Mouse (Mus musculus): ENCODE results near the gene Atp13a3. TPM values are rescaled to one million over a fixed set of nuclear protein-coding genes. Genes with fewer than 3 reads are reported as not detected.

Atp13a3 gene
- polyA plus RNA-seq, 1 experiment, result 13.4 TPM

- peak in 1 of 2 experiments; percentile 7 for DNase-seq (ENCODE audit: low read depth in 1 of 2, low spot score in 2 of 2)
- 26% methylated on average over 6 of the region's 6 CpGs for WGBS
- no peak overlapping the region for H3K4me3 ChIP-seq (ENCODE audit: extremely low read depth, insufficient read depth, insufficient read length)
- no peaks in the 10 kb centered on the region for H3K27me3 ChIP-seq (ENCODE audit: control insufficient read depth, insufficient read depth, low read length)
- TF ChIP-seq POLR2A (IDR thresholded peaks at IDR 0.05; ENCODE audit: low read depth, low read length) (no peak), CTCF (IDR thresholded peaks at IDR 0.05; ENCODE audit: extremely low read depth, insufficient read depth, insufficient read length, insufficient replicate concordance) (no peak)
- H3K27ac ChIP-seq (ENCODE audit: insufficient read depth, low read length), result no peak overlapping the region
- peaks cover 7% of the 10 kb centered on the region; the same call in 1 of the 2 replicates for H3K4me1 ChIP-seq (ENCODE audit: control insufficient read depth, insufficient read depth, insufficient read length)
- H3K36me3 ChIP-seq (ENCODE audit: control insufficient read depth, insufficient read depth, low read length), result no peaks in the 10 kb centered on the region
Observed at GRCm38 (mm10) chr16:30271941-30272595, 133.7 kb downstream of the Atp13a3 start.

- DNase-seq (ENCODE audit: low read depth in 1 of 2, low spot score in 2 of 2), result no peak
- Histone ChIP-seq H3K4me1 (ENCODE audit: control insufficient read depth, insufficient read depth, insufficient read length) (peaks cover 6% of the 10 kb centered on the region; the same call in 1 of the 2 replicates), H3K4me3 (ENCODE audit: extremely low read depth, insufficient read depth, insufficient read length) (no peak overlapping the region), H3K36me3 (ENCODE audit: control insufficient read depth, insufficient read depth, low read length) (no peaks in the 10 kb centered on the region), H3K27ac (ENCODE audit: insufficient read depth, low read length) (no peak overlapping the region), H3K27me3 (ENCODE audit: control insufficient read depth, insufficient read depth, low read length) (no peaks in the 10 kb centered on the region)
- 73% methylated on average over 8 of the region's 8 CpGs for WGBS
- TF ChIP-seq CTCF (IDR thresholded peaks at IDR 0.05; ENCODE audit: extremely low read depth, insufficient read depth, insufficient read length, insufficient replicate concordance) (no peak), POLR2A (IDR thresholded peaks at IDR 0.05; ENCODE audit: low read depth, low read length) (no peak)
Observed at GRCm38 (mm10) chr16:30271223-30271761, 134.5 kb downstream of the Atp13a3 start.

DNA sequence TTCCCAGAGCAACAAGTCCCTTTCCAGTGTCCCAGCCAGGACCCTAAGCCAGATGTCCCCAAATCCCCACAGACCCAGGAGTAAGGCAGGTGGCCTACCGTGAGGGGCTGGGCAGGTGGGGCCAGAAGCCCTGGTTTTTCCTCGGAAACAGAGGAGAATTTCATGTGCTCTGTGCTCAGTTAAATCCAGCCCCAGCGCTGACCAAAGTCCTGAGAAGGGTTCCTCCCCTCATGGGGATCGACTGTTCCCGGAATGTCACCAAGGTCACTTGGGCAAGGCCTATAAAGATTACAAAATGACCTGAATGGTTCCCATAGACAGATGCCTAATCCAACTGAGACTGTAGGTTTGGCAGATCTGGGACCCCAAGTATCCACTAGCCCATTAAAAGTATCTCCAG lies 138.4 kb downstream of the Atp13a3 start, which contains the start of gene Cpn2:
Gene Cpn2 (minus strand): TSS at position 141 of the 400 bp plus-strand sequence.
- WGBS, result 87% methylated on average over 5 of the region's 5 CpGs
- no peak within 1 kb of the TSS for H3K4me3 ChIP-seq (ENCODE audit: extremely low read depth, insufficient read depth, insufficient read length)
- H3K4me1 ChIP-seq (ENCODE audit: control insufficient read depth, insufficient read depth, insufficient read length), result peaks cover 3% of the 10 kb centered on the region; the same call in 1 of the 2 replicates
- no peaks in the 10 kb centered on the region for H3K36me3 ChIP-seq (ENCODE audit: control insufficient read depth, insufficient read depth, low read length)
- H3K27me3 ChIP-seq (ENCODE audit: control insufficient read depth, insufficient read depth, low read length), result no peaks in the 10 kb centered on the region
- TF ChIP-seq CTCF (IDR thresholded peaks at IDR 0.05; ENCODE audit: extremely low read depth, insufficient read depth, insufficient read length, insufficient replicate concordance), result no peak
- TF ChIP-seq POLR2A (IDR thresholded peaks at IDR 0.05; ENCODE audit: low read depth, low read length), result no peak
- no peak for DNase-seq (ENCODE audit: low read depth in 1 of 2, low spot score in 2 of 2)
- H3K27ac ChIP-seq (ENCODE audit: insufficient read depth, low read length), result no peak within 1 kb of the TSS

GRCm38 (mm10) chr16:30266561-30266960 lies 139.2 kb downstream of the Atp13a3 start:
- 91% methylated on average over 5 of the region's 5 CpGs for WGBS
- H3K36me3 ChIP-seq (ENCODE audit: control insufficient read depth, insufficient read depth, low read length), result no peaks in the 10 kb centered on the region
- H3K4me3 ChIP-seq (ENCODE audit: extremely low read depth, insufficient read depth, insufficient read length), result no peak overlapping the region
- H3K27me3 ChIP-seq (ENCODE audit: control insufficient read depth, insufficient read depth, low read length), result no peaks in the 10 kb centered on the region
- TF ChIP-seq CTCF (IDR thresholded peaks at IDR 0.05; ENCODE audit: extremely low read depth, insufficient read depth, insufficient read length, insufficient replicate concordance), result no peak
- TF ChIP-seq POLR2A (IDR thresholded peaks at IDR 0.05; ENCODE audit: low read depth, low read length), result no peak
- no peak overlapping the region for H3K27ac ChIP-seq (ENCODE audit: insufficient read depth, low read length)
- DNase-seq (ENCODE audit: low read depth in 1 of 2, low spot score in 2 of 2), result no peak
- no peaks in the 10 kb centered on the region for H3K4me1 ChIP-seq (ENCODE audit: control insufficient read depth, insufficient read depth, insufficient read length)

GRCm38 (mm10) chr16:30265611-30266010 lies 140.2 kb downstream of the Atp13a3 start:
- no peak overlapping the region for H3K4me3 ChIP-seq (ENCODE audit: extremely low read depth, insufficient read depth, insufficient read length)
- 42% methylated on average over 4 of the region's 4 CpGs for WGBS
- no peaks in the 10 kb centered on the region for H3K27me3 ChIP-seq (ENCODE audit: control insufficient read depth, insufficient read depth, low read length)
- DNase-seq (ENCODE audit: low read depth in 1 of 2, low spot score in 2 of 2), result no peak
- H3K36me3 ChIP-seq (ENCODE audit: control insufficient read depth, insufficient read depth, low read length), result no peaks in the 10 kb centered on the region
- no peak overlapping the region for H3K27ac ChIP-seq (ENCODE audit: insufficient read depth, low read length)
- H3K4me1 ChIP-seq (ENCODE audit: control insufficient read depth, insufficient read depth, insufficient read length), result no peaks in the 10 kb centered on the region
- no peak for TF ChIP-seq POLR2A (IDR thresholded peaks at IDR 0.05; ENCODE audit: low read depth, low read length)
- no peak for TF ChIP-seq CTCF (IDR thresholded peaks at IDR 0.05; ENCODE audit: extremely low read depth, insufficient read depth, insufficient read length, insufficient replicate concordance)

DNA sequence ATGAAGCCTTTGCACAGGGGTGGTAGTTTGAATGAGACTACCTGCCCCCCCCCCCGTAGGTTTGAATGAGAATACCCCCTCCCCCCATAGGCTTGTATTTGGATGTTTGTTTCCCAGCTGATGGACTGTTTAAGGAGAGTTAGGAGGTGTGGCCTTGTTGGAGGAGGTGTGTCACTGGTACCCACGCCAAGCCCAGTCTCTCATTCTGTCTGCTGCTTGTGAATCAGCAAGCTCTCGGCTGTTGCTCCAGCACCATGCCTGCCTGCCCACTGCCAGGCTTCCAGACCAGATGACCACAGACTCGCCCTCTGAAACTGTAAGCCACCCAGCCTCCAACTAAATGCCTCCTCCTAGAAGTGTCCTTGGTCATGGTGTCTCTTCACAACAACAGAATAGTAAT lies 142.6 kb downstream of the Atp13a3 start:
- Histone ChIP-seq H3K4me1 (ENCODE audit: control insufficient read depth, insufficient read depth, insufficient read length) (no peaks in the 10 kb centered on the region), H3K4me3 (ENCODE audit: extremely low read depth, insufficient read depth, insufficient read length) (no peak overlapping the region), H3K27ac (ENCODE audit: insufficient read depth, low read length) (no peak overlapping the region), H3K27me3 (ENCODE audit: control insufficient read depth, insufficient read depth, low read length) (no peaks in the 10 kb centered on the region), H3K36me3 (ENCODE audit: control insufficient read depth, insufficient read depth, low read length) (no peaks in the 10 kb centered on the region)
- 78% methylated on average over 4 of the region's 4 CpGs for WGBS
- no peak for DNase-seq (ENCODE audit: low read depth in 1 of 2, low spot score in 2 of 2)
- TF ChIP-seq POLR2A (IDR thresholded peaks at IDR 0.05; ENCODE audit: low read depth, low read length) (no peak), CTCF (IDR thresholded peaks at IDR 0.05; ENCODE audit: extremely low read depth, insufficient read depth, insufficient read length, insufficient replicate concordance) (no peak)

DNA sequence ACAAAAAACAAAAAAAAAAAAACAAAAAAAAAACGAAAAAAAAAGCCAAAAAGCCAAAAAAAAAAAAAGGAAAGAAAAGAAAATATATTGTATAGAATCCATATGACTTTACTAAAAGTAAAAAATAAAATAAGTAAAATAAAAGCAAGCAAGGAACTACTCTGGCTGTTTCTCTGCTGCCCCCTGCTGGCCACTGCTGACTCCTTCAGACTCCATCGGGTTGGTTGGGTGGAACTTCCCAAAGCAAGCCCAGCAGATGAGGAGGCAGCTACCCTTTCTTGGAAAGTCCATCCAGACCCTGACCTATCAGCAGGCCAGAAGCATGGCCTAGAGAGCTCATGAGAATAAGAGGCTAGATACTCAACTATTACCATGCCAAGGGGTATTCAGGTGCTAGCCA lies 143.1 kb downstream of the Atp13a3 start:
- Histone ChIP-seq H3K27ac (ENCODE audit: insufficient read depth, low read length) (no peak overlapping the region), H3K4me1 (ENCODE audit: control insufficient read depth, insufficient read depth, insufficient read length) (no peaks in the 10 kb centered on the region), H3K4me3 (ENCODE audit: extremely low read depth, insufficient read depth, insufficient read length) (no peak overlapping the region), H3K36me3 (ENCODE audit: control insufficient read depth, insufficient read depth, low read length) (no peaks in the 10 kb centered on the region), H3K27me3 (ENCODE audit: control insufficient read depth, insufficient read depth, low read length) (no peaks in the 10 kb centered on the region)
- DNase-seq (ENCODE audit: low read depth in 1 of 2, low spot score in 2 of 2), result peak; percentile 39 to 62
- TF ChIP-seq POLR2A (IDR thresholded peaks at IDR 0.05; ENCODE audit: low read depth, low read length) (no peak), CTCF (IDR thresholded peaks at IDR 0.05; ENCODE audit: extremely low read depth, insufficient read depth, insufficient read length, insufficient replicate concordance) (peak; percentile 89)
- 0% methylated on average over 2 of the region's 2 CpGs for WGBS

Other genes starting within 250 kb of the Atp13a3 start
- gene Cpn2, start 138.5 kb downstream of the Atp13a3 start, polyA plus RNA-seq (2012; rRNA removed), result not detected in 2 replicates
- 0.02 TPM in 1 of 2 replicates, not detected in the other for gene Lrrc15, start 122.7 kb downstream of the Atp13a3 start, polyA plus RNA-seq (2012; rRNA removed)
- gene Gp5, start 95.2 kb downstream of the Atp13a3 start, polyA plus RNA-seq (2012; rRNA removed), result 26.7 and 36.5 TPM in 2 replicates
- gene Tmem44, start 144.9 kb upstream of the Atp13a3 start, polyA plus RNA-seq (2012; rRNA removed), result 2.7 and 3.5 TPM in 2 replicates
- gene Lsg1, start 181.6 kb upstream of the Atp13a3 start, polyA plus RNA-seq (2012; rRNA removed), result 9.6 and 10.2 TPM in 2 replicates
- 56.3 and 74.7 TPM in 2 replicates for gene Fam43a, start 193.7 kb upstream of the Atp13a3 start, polyA plus RNA-seq (2012; rRNA removed)

Measured in spleen, adult 2 months (tissue).